Mouse (Mus musculus) c-Kit-positive CD71-positive TER-119-negative erythroid progenitor cells, embryonic 14.5 days (primary cell): ENCODE measurements at regions not wholly inside any gene's neighbourhood (a gene's known extent, or its start where the extent isn't known, plus 50 kb on each side); places are given as distances from the start of the nearest gene placed in this dataset.

Source experiments
- DNase-seq: peaks from one replicate; pipeline ENCODE4 v3.0.0-alpha.2; 2013; ENCODE audit warnings: low read depth

DNA sequence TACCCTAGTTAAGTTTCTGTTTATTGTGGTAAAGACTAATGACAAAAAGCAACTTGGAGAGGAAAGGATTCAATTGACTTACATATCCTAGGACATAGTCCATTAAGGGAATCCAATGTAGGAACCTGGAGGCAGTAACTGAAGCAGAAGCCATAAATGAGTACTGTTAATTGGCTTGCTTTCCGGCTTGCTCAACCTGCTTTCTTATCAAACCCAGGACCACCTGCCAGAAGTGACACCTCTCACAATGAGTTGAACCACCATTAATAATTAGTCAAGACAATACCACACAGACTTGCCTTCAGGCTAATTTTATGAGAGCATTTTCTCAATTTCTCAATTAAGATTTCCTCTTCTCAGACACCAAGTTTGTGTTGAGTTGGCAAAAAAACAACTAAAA lies 148.8 kb downstream of the Ccser2 start:
- DNase-seq: no peak

DNA sequence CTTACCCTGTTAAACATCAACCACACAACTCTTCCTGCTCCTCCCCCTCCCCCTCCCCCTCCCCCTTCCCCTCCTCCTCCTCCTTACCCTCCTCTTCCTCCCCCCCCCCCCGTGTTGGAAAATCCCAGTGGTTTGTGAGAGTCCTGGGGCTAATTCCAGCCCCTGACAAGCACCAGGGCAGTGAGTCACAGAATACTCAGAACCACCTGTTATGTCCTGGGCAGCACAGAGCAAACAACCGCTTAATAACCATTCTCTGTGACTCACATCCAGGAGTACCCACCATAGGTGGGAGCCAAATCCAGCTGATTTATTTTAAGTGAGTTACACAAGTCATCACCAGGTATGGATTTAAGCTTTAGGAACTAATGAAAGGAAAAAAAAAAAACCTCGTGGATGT lies 166.2 kb downstream of the Ccser2 start:
- no peak for DNase-seq

DNA sequence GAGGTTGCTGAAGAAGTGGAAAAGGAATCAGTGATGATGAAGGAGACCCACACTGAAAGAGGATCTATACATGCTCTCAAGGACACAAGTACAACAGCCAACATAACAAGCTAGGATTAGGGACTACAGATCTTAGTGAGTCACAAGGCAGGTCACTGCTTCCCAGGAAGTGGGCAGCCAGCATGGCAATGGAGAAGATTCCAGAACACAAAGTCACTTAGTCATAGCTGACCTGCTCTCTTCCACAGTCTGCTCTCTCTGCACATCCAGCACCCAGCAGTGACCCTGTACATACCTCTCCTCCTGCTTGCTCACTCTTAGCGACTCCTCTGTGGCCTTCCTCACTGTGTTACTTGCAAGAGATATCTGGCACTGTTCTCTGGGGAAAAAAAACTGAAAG lies 168.8 kb downstream of the Ccser2 start:
- no peak for DNase-seq

DNA sequence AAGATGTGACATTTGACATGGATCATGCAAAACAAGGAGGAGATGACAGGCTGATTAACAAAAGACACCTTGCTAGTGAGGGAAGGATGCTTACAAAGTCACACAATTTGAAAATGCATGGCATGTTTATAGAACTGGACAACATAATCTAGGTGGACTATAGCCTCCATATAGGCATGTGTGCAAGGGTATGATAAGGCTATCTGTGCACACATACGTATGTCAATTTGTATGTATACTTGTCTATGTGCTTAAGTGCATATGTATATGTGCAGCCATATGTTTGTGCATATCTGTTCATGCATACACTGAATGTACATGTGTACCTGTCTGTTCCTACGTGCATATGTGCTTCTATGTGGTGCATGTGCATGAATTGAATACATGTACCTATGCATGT lies 186.7 kb downstream of the Ccser2 start:
- no peak for DNase-seq

DNA sequence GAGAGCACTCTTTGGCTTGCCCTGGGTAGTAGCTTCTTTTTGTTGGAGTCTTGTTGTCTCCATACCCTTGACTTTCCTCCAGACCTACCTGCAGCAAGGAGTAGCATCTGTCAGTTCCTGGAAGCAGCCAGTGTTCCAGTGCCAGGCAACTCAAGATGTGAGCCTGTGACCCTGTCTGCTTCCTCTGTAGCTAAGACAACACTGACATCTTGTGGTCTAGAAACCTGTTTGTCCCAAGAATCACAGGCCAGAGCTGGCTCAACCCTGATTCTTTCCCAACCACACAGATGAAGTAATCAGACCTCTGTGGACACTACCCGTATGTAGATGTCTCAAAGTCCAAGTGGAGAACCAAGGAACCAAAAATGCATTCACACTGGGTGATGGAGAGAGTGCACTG lies 189.6 kb downstream of the Ccser2 start:
- DNase-seq: no peak

DNA sequence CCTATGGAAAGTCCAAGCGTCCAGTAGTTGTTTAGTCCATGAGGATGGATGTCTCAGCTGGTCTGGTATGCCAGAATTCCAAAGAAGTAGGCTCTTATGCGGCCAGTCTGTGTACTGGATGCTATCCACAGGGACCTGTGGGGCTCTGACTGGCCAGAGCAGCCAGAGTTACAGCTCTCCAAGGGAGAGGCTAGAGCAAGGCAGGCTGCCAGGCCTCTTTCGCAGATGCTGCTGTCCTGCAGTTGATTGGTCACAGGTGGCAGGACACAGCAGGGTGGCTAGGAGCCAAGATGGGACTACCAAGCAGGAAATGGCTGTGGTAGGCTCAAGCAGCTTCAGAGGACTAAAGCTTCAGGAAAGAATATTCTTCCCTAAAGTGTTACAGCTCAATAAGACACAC lies 194.2 kb downstream of the Ccser2 start:
- DNase-seq: no peak

DNA sequence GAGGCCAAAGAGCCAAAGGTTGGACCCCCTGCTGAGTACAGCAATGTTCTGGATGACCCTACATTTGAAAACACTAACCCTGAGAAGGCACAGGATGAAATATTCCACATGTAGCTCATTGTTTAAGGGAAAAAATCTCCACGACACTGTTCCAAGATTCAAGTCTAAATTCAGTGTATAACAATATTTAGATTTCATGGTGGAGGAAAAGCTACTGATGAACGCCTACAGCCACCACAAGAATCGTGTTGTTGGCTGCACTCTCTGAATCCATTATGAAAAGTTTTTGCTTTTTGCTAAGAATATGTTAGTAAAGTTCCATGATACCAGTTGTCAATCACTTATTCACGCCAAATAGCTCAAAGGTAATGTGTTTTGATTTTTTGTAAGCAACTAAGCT lies 204.2 kb downstream of the Ccser2 start:
- DNase-seq: no peak

DNA sequence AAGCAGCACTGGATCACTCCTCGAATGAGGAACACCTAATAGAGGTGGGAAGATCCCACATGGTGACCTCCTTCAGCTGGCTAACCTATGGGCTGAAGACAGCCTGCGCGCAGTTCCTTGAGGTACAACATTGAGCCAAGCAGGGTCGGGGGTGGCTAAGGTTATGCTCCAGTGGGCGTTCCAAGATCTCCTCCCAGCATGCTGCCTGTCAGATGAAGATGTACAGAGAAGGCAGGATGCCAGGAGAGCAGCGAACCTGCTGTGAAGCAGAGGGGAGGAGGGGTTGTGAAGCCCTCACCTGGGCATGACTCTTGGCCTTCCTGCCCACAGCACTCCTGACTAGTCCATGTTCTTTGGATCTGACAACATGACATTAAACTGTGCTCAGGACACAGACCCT lies 212.5 kb downstream of the Ccser2 start:
- DNase-seq: no peak

DNA sequence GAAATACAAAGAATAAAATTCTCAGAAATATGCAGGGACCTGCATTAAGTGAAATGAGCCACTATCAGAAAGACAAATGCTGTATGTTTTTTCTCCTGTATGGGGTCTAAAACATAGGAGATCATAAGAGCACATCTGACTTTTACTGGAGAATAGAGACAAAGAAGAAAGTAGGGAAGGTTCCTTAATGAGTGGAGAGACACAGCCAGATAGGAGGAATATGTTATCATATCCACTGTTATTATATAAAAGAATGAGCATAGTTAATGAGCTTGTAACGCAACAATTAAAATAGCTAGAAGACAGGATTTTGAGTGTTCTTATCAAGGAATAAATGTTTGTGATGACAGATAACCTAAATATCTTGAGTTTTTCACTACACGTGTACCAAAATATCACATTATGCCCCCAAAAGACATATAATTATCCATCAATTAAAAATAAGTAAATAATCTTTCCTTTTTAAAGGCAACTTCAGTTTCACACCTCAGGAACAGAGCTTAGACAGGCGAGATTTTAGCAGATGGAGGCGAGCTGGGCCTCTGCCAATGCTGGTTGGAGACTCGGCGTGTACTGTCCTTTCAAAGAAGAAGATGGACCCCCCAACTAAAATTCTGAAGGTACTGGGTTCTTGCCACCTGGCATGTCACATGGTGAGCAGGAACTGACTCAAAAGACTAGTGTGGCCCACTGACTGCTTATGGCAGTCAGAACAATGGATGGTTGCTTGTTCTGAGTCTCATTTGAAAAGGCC lies 220.3 kb downstream of the Ccser2 start:
- no peak for DNase-seq

DNA sequence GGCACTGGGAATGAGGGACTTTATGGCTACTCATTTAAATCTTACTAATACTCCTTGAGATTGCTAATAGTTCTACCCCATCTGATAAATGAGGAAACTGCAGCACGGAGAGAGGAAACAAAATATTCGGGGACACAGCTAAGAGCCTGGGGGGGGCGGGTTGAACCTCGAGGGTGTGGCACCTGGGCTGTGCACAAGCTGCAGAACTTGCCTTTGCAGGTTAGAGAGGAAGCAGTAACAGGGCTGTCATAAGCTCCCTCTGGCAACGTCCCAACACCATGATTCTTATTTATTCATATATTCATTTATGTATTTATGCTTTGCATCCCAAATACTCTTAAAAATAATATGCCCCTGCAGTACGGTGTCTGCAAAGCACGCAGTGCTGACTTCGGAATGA lies 237.5 kb downstream of the Ccser2 start:
- DNase-seq: no peak

DNA sequence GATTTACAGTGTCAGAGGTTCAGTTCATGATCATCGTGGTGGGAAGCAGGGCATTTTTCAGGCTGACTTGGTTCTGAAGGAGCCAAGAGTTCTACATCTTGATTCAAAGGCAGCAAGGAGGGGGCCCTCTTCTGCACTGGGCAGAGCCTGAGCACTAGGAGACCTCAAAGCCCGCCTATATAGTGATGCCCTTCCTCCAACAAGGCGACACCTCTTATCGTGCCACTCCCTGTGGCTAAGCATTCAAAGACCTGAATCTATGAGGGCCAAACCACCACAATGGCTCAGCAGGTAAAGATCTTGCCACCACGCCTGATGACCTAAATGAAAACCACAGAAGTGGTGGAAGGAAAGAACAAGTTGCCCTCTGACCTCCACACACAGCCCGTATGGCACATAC lies 242.5 kb downstream of the Ccser2 start:
- DNase-seq: no peak

DNA sequence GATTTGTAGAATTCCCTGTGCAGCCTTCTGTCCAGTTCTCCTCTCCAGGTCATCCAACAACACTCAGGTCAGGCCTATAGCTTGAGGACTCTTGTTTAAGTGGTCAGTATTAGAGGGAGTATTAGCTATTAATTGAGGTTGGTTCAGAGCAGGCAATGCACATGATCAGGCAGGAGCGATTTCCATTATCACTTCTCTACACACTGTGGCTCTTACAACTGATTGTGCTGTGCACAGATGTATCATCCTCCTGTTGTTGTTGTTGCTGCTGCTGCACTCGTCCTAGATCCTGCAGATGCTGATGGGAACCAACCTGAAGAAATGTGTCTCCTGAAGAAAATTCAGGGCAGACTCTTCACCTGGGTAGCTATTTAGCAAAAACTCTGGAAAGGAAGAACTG lies 252.9 kb downstream of the Ccser2 start:
- no peak for DNase-seq

DNA sequence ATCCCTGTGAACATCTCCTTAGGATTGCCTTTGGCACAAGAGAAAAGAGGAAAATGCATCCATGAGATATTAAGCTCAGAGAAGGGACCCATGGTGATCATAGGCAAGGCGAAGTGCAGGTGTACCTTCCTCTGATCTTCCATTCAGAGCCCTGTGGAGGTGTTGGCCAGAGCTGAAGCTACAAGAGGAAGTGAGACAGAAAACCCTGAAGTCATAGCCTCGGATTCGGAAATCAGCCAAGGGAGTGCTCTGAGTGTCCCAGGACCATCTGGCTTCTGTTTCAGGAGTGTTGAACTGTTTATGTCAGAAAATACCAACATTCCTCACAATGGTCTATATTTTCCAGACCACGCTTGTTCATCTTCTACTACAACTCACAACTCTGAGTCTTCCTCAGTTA lies 271.6 kb downstream of the Ccser2 start:
- no peak for DNase-seq

DNA sequence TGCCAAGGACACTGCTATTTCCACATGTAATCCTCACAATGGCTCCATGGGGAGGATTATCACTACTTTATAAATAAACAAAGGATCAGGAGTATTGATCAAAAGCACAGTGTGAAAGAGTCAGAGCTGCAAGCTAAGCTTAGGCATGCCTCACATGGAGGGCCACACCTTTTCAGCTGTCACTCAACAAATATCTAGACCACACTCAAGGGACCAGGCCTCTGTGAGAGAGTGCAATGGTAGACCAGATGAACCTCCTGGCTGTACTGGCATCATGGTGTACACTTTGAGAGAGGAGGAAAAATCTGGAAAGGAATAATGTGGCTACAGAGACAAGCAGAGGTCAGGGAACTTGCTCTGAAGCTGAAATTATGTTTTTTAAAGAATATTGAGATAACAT lies 276.6 kb downstream of the Ccser2 start:
- no peak for DNase-seq

DNA sequence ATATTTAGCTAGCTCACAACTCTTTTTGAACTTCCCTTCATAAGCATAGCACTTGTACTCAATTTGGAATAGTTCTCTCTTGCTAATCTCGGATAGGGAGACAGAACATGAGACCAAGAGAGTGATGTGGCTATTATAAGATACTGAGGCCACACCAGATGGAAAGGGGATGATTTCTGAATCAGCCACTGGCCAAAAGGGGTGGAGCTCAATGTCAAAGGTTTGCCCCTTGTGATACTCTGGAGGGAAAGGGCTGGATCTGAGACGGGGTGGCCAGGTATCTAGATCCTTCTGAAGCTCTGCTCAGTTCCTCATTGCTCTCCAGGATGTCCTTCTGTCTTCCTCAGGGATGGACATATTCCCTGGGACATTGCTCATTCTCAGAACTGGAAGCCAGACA lies 277.6 kb downstream of the Ccser2 start:
- no peak for DNase-seq

DNA sequence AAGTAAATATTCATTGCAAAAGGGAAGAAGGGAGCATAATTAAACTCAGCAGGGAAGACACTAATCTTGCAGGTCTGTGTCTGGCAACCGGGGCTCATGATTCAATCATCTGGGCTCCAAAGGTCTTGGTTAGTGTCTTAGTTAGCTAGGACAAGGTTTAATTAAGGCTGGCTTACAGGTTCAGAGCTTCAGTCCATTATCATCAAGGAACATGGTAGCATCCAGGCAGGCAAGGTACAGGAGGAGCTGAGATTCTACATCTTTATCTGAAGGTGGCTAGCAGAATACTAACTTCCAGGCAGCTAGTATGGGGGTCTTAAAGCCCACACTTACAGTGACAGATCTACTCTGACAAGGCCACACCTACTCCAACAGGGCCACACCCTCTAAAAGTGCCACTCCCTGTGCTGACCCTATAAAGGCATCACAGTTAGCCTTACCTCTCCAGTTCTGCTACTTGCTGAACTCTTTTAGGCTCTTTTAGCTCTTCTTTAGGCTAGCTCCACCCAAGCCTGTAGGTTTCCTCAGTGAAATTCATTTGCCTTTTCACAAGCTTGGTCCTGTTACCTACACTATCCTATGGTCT lies 309.8 kb downstream of the Ccser2 start:
- no peak for DNase-seq

DNA sequence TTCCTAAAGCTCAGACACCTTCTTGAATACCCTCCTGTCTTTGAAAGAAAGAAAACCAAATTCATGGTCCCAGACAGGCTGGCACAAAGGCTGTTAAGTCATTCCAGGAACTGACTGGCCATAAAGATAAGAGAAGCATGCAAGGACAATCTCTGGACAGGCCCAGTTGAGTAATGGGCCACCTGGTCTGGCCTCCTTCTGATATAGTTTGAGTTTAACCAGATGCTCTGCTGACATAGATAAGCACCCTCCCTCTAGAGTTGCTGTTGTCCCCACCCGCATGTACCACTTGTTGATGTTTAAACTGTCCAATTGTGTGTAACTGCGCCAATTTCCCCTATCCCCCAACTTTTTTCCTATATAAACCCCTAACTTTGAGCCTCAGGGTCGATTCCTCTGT lies 310.4 kb downstream of the Ccser2 start:
- DNase-seq: peak; percentile 10

DNA sequence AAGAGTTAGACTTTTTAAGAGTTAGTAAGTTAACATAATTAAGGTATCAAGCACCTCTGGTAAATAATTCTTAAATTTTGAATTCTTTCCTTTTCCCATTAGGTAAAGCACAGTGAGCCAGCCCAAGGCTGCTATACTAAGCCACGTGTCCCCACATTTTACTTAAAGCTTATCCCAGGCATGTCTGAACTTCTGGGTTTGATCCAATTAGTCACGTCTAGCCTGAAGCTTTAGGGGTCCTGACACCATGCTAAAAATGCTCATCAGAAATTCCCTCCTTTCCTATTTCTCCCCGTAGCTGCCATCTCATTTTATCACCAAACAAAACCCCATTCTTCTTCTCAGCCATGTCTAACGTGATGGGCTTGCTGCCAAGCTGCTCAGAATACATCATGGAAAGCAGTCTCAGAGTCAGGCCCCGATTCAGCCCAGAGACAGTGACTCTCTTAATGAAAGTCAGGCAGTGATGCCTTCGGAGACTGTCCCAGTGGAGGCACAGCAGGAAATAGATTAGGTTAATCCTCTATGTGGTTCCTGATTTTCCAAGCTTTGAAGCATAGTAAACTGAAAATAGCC lies 315.5 kb downstream of the Ccser2 start:
- DNase-seq: no peak

DNA sequence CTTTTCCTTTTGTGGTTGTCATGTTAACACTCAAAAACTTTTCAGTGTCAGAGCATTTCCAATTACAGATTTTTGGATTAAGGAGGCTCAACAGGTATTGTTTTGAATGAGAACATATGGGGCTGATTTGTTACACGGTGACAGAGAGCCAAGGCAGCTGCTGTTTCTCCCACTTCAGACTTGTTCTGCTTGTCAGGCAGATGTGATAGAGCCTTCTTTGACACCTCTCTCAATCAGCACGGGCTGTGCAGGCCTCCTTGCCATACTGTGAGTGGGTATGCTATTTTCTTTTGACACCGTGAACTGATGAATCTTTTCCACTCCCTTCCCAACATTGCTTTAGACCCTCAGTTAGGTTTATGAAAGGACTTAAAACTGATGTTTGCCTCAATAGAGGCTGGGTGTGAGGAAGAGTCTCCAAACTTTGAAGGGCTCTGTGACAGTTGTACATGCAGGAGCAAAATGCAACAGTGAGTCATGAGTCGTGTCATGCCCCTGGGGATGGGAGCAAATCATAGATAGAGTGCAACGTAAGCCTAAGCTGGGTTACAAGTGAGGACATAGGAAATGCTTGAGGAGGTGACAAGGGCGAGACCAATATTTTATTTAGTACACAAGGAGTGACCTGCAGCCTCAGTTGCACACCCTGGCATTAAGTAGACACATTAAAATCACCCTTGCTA lies 317.4 kb downstream of the Ccser2 start:
- no peak for DNase-seq

DNA sequence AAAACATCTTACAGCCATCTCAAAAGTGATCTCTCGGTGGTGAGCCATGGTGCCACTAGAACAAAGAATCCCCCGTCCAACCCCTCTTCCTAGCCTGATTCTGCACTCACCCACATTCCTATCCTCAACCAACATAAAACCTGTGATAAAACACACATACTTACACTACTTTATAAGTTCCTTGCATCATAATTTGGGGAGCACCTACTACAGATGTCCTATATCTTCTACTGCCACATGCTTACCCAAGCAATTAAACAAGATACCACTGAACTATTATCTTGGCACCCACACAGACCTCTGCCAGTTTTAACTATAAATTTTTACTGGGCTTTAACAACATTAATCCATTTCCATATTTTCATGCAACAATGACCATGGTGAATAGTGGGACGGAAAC lies 321.9 kb downstream of the Ccser2 start:
- no peak for DNase-seq

DNA sequence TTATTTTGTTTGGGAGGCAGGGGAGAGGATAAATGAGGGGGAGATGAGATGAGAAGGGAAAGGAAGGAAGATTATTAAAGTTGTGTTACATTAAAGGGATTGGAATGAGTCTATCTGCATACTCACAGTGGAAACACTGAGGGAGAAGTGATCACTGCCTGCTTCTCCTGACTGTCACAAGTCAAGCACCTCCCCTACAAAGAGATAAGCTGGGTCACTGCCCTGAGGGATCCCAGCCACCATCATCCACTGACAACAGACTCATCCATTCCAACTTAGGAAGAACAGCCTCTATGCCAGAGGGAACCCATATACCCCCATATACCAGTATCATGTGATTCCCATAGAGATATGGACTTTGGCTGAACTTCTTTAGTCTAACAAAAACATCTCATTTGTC lies 322.3 kb downstream of the Ccser2 start:
- no peak for DNase-seq

DNA sequence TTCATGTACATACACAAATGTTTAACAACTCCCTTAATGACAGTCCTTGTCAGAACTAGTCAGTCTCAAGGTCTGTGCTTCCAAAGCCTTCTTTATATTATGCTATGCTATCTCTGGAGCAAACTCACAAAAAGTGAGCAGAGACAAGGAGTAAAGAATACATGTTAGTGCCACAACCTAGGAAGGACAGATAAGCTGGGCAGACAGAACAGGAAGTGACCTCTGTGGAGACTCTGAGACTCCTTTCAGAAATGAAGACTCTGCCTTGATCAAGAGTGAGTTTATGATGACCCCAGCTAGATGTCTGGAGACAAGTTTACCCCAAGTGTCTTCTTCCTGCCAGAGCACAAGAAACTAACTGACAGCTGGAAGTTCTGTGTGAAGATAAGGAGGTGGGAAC lies 343.8 kb downstream of the Ccser2 start:
- DNase-seq: no peak

DNA sequence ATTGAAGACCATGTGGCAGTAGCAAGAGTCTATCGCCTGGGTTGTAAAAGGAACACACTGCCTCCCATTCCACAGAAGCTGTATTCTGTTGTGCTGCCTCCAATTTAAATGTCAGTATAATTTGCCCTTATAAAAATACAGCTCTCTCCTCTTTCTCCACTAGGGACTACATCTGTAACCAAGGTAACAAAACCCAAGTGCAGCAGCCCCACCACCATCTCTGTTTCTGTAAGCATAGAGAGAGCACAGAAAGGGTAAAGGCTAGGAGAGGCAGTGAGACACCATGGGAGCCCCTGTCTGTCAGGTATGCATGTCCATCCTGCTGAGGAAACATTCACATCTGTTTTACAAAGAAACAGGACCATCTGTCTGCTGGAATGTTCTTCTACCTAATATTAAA lies 344.4 kb downstream of the Ccser2 start:
- no peak for DNase-seq
